Mouse (Mus musculus) limb, embryonic 11.5 days (tissue): ENCODE measurements around the gene Dab2ip. TPM values are rescaled to one million over a fixed set of nuclear protein-coding genes. Genes with fewer than 3 reads are reported as not detected.

Experiments used
- ATAC-seq: fragments of 200-750 bp; cut with Nextera tagmentation; 2 replicates; pipeline ENCODE4 v1.8.0; 2017; ENCODE audit warnings: low read depth; ENCODE audit not compliant: insufficient number of reproducible peaks, low FRiP score, low TSS enrichment
- DNase-seq: peaks from one replicate; pipeline ENCODE4 v3.0.0-alpha.2; 2015; ENCODE audit warnings: low spot score
- H3K27ac ChIP-seq: fragments of 300-500 bp; sonication (generic); replicated peaks from 2 replicates; pipeline ENCODE4 v1.5.1; 2014; ENCODE audit warnings: low read depth, mild to moderate bottlenecking, low read length
- H3K27me3 ChIP-seq: fragments of 300-500 bp; sonication (generic); 2 replicates; pipeline ENCODE4 v1.6.1; 2014; ENCODE audit warnings: mild to moderate bottlenecking, low read length, mixed read lengths; ENCODE audit not compliant: control insufficient read depth, insufficient read depth
- H3K36me3 ChIP-seq: fragments of 300-500 bp; sonication (generic); 2 replicates; pipeline ENCODE4 v1.6.1; 2014; ENCODE audit warnings: mild to moderate bottlenecking, low read length, moderate library complexity, mixed read lengths; ENCODE audit not compliant: control insufficient read depth, insufficient read depth
- H3K4me1 ChIP-seq: fragments of 300-500 bp; sonication (generic); 2 replicates; pipeline ENCODE4 v1.6.1; 2014; ENCODE audit warnings: low read length, mixed read lengths; ENCODE audit not compliant: control insufficient read depth, insufficient read depth
- H3K4me2 ChIP-seq: fragments of 300-500 bp; sonication (generic); 2 replicates; pipeline ENCODE4 v1.6.1; 2014; ENCODE audit warnings: low read depth, mild to moderate bottlenecking, moderate library complexity; ENCODE audit not compliant: severe bottlenecking
- H3K4me3 ChIP-seq: fragments of 300-500 bp; sonication (generic); 2 replicates; pipeline ENCODE4 v1.5.1; 2014; ENCODE audit warnings: low read depth, low read length
- H3K9ac ChIP-seq: fragments of 300-500 bp; sonication (generic); 2 replicates; pipeline ENCODE4 v1.6.1; 2014; ENCODE audit warnings: mild to moderate bottlenecking, low read length
- H3K9me3 ChIP-seq: fragments of 300-500 bp; sonication (generic); 2 replicates; pipeline ENCODE4 v1.6.1; 2016; ENCODE audit warnings: low read length; ENCODE audit not compliant: control insufficient read depth
- WGBS: fragments of 180-500 bp; shearing (Covaris S2); extraction: QIAGEN DNeasy Blood & Tissue Kit; methylation state at CpG from one replicate; pipeline ENCODE4 v1.1.7; 2014; 5-methylcytosine and 5-hydroxymethylcytosine counted together
- polyA plus RNA-seq: library from polyadenylated mRNA; unstranded; fragments of >200 nt; fragmentation: Nextera tagmentation; extraction: Ambion mirVana; gene quantifications from 2 replicates; pipeline ENCODE4 v1.2.1, GENCODE M21; 2014

Dab2ip gene
- polyA plus RNA-seq, 1 experiment from 2014 or later: 53.9 TPM

DNA sequence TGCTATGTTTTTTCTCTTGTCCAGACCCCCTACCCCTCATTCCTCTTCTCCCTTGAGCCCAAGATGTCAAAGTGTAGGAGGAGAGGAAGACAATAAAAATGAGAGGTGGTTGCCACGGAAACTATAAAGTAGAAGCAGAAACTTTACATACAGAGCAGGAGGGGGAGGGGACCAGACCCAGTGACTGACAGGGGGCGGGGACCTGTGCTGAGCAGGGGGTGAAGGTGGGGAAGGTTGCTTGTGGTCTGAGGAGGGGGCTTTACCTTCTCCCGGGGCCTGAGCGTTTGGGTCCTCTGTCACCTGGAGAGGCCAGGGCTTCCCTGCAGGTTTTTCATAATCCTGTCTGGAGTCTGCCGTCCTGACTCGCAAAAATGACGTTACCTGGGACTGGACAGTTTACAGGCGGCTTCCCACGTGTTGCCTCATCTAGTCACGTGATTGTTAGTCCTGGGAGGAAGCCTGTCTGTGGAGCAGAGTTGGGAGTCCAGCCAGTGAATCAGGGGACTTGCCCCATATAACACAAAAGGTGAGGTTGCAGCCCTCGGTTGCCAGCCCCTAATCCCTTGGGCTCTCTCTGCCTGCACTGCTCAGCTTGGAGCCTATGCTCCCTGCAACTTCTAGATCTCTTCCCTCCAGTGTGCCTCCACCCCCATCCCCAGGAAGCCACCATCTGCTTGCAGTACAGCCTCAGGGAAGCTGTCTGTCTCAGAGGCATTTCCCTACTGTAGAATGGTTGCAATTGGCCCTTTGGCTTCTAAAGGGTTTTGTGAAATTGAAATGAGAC, 52.3 kb downstream of the Dab2ip start:
- no peak overlapping the region for H3K4me3 ChIP-seq
- H3K36me3 ChIP-seq: no peaks in the 10 kb centered on the region
- no peak overlapping the region for H3K9ac ChIP-seq
- WGBS: 7% methylated on average over 11 of the region's 11 CpGs
- no peak; the same call in 1 of the 2 replicates for ATAC-seq
- H3K27ac ChIP-seq: no peak overlapping the region
- no peaks in the 10 kb centered on the region for H3K27me3 ChIP-seq
- H3K9me3 ChIP-seq: no peaks in the 10 kb centered on the region
- DNase-seq: peak; percentile 38
- peak overlapping the region; percentile 35 for H3K4me2 ChIP-seq
- peaks cover 18% of the 10 kb centered on the region for H3K4me1 ChIP-seq

DNA sequence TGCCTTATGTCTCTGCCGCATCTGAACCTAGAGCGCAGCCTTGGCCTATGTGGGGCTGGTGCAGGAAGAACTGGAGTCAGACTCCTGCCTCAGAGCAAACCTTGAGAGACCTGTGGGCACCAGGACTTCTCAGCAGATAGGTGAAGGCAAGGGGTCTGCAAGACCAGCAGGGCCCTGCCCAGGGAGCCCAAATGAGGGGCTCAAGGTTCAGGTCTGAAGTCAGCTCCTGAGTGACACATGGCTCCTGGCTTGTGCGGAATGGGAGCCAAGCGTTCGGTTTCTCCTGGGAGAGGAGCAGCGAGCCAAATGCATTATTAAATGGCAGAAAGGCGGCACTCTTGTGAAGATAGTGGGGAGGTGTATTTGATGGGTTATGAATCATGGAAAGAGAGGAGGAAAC, 52.9 kb downstream of the Dab2ip start:
- Histone ChIP-seq H3K27me3 (no peaks in the 10 kb centered on the region), H3K9ac (no peak overlapping the region), H3K4me3 (no peak overlapping the region), H3K4me1 (peaks cover 19% of the 10 kb centered on the region), H3K9me3 (no peaks in the 10 kb centered on the region), H3K4me2 (no peak overlapping the region), H3K36me3 (no peaks in the 10 kb centered on the region), H3K27ac (no peak overlapping the region)
- no peak for ATAC-seq
- no peak for DNase-seq
- 85% methylated on average over 7 of the region's 7 CpGs for WGBS

DNA sequence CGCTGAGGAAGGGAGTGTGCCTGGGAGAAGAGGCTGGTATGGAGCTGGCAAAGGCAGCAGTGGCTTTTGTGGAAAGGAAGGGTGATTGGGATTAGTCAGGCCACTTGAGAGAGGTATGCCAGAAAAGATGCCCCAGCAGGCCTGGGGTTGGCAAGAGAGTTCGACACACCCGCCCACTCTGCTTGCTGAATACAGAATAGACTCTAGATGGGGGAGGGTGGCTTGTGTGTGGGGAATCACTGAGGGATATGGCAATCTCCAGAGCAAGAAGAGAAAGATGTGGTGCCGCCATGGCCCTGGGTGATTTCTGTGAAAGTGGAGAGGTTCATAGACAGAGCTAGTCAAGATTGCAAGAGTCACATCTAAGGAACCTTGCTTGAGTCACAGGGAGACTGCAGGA, 53.6 kb downstream of the Dab2ip start:
- H3K9ac ChIP-seq: no peak overlapping the region
- DNase-seq (no peak), ATAC-seq (no peak)
- no peaks in the 10 kb centered on the region for H3K9me3 ChIP-seq
- H3K27ac ChIP-seq: no peak overlapping the region
- H3K4me1 ChIP-seq: peaks cover 17% of the 10 kb centered on the region
- no peak overlapping the region for H3K4me3 ChIP-seq
- WGBS: 92% methylated on average over 4 of the region's 4 CpGs
- H3K4me2 ChIP-seq: no peak overlapping the region
- H3K27me3 ChIP-seq: no peaks in the 10 kb centered on the region
- H3K36me3 ChIP-seq: no peaks in the 10 kb centered on the region

DNA sequence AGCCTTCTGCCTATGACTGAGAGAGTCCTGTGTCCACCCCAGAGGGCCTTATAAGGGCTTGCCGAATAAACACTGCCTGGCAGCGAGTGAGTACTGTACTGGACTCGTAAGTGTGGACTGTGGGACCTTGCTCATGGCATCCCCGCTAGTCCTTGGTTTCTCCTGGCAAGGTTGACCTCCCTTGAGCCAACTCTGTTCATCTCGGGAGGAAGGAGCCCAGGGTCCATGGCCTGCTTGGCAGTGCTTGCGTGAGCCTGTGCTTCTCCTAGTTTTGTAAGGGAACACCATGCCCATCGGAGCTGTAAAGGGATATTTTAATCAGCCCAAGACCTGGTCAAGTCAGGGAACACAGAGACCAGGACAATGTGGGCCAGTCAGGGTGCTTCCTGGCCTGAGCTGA, 54.2 kb downstream of the Dab2ip start:
- Histone ChIP-seq H3K4me1 (peaks cover 17% of the 10 kb centered on the region), H3K27me3 (no peaks in the 10 kb centered on the region), H3K4me3 (no peak overlapping the region), H3K9ac (no peak overlapping the region), H3K27ac (no peak overlapping the region), H3K36me3 (no peaks in the 10 kb centered on the region), H3K9me3 (no peaks in the 10 kb centered on the region), H3K4me2 (no peak overlapping the region)
- DNase-seq (no peak), ATAC-seq (no peak)
- WGBS: 85% methylated on average over 7 of the region's 7 CpGs

DNA sequence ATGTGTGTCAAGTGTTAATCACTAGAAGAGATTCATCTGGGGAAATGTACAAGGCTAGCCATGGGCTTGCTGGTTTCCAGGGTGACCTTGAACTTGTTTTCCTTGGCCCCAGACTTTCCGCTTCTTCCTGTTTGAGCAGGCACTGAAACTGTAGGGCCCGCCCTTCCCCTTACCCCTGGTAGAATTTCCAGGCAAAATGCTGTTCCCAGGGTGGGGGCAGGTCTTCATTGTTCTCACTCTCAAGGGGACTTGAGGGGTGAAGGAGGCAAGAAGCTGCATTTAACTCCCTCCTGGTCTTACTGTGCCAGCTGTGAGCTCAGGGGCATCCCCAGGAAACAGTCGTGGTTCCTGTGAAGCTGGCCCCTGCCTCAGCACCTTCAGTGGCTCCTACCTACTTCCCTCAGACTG, 55.9 kb downstream of the Dab2ip start:
- peaks cover 27% of the 10 kb centered on the region for H3K4me1 ChIP-seq
- H3K4me3 ChIP-seq: no peak overlapping the region
- DNase-seq: peak; percentile 40
- no peak overlapping the region for H3K4me2 ChIP-seq
- H3K27me3 ChIP-seq: no peaks in the 10 kb centered on the region
- no peaks in the 10 kb centered on the region for H3K9me3 ChIP-seq
- 59% methylated on average over 3 of the region's 3 CpGs for WGBS
- H3K27ac ChIP-seq: peak overlapping the region; percentile 38
- no peak overlapping the region for H3K9ac ChIP-seq
- no peaks in the 10 kb centered on the region for H3K36me3 ChIP-seq
- ATAC-seq: no peak

DNA sequence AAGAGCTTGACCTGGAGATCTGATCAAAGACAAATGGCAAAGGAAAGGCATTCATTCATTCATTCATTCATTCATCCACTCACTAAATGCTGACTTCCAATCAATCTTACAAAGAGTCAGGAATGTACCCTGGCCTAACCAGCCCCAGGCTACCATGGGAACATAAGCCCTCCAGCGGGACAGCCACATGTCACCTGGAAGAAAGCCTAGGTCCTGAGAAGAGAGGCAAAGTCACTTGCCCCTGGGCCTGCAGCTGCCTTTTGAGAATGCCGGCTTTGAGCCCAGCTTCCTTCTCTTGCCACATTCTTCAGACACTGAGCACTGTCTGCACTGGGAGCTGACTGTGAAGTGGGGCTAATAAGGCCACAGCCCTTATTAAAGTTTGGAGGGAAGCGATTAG, 56.3 kb downstream of the Dab2ip start:
- Histone ChIP-seq H3K27ac (peak overlapping the region; percentile 38), H3K27me3 (no peaks in the 10 kb centered on the region), H3K9ac (no peak overlapping the region), H3K9me3 (no peaks in the 10 kb centered on the region), H3K4me2 (no peak overlapping the region), H3K36me3 (no peaks in the 10 kb centered on the region), H3K4me3 (no peak overlapping the region), H3K4me1 (peaks cover 32% of the 10 kb centered on the region)
- DNase-seq: no peak
- ATAC-seq: no peak
- WGBS: 53% methylated on average over 3 of the region's 3 CpGs

DNA sequence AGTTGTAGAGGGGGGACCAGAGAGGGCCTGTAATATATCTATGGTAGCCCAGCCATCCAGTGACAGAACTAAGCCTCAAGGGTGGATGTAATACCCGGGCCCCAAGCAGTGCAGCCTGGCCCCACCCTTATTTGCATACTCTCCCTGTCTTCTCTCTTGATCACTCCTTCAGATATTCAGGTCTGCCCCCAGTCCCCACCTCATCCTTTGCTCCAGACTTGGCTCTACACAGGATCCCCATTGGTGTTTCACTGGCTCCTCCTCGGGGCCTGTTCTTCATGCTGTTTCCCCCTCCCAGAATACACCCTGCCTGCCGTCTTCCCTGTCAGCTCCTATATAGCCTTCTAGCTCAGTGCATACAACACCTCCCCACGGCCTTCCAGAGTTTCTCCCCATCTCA, 57.3 kb downstream of the Dab2ip start:
- H3K9ac ChIP-seq: no peak overlapping the region
- no peak overlapping the region for H3K27ac ChIP-seq
- H3K4me3 ChIP-seq: no peak overlapping the region
- H3K36me3 ChIP-seq: no peaks in the 10 kb centered on the region
- 56% methylated on average over 4 of the region's 4 CpGs for WGBS
- H3K9me3 ChIP-seq: no peaks in the 10 kb centered on the region
- H3K27me3 ChIP-seq: no peaks in the 10 kb centered on the region
- H3K4me2 ChIP-seq: no peak overlapping the region
- peaks cover 35% of the 10 kb centered on the region for H3K4me1 ChIP-seq
- ATAC-seq (no peak), DNase-seq (no peak)

DNA sequence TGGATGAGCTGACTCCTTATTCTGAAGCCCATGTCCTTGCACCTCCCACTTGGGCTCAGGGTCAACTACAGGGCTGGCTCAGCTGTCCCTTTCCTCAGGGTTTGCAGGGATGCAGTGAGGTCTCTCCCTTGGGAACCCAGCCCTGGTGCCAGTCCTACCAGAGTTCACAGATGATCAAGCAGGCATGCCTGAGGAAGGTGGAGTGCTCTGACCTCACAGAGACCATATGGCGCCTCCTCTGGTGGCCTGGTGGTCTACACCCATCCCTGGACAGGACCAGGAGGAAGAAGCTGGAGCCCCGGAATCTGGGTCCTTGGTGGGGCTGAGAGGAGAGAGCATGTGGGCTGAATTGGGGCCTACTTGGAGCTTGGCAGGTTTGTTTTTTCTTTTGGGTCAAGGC, 57.9 kb downstream of the Dab2ip start:
- Histone ChIP-seq H3K4me1 (peaks cover 40% of the 10 kb centered on the region), H3K9ac (no peak overlapping the region), H3K9me3 (no peaks in the 10 kb centered on the region), H3K27ac (no peak overlapping the region), H3K4me2 (no peak overlapping the region), H3K4me3 (no peak overlapping the region), H3K36me3 (no peaks in the 10 kb centered on the region), H3K27me3 (no peaks in the 10 kb centered on the region)
- DNase-seq: no peak
- 59% methylated on average over 2 of the region's 2 CpGs for WGBS
- ATAC-seq: no peak
